Mouse (Mus musculus) myocyte (in vitro differentiated cells): Measurements from ENCODE around the gene Nudt14. TPM values are rescaled to one million over a fixed set of nuclear protein-coding genes. Genes with fewer than 3 reads are reported as not detected.

ENCODE experiments used
- H3K27me3 ChIP-seq: one replicate; pipeline ENCODE4 v1.6.1; 2011; ENCODE audit not compliant: control insufficient read depth, insufficient read depth, insufficient read length
- H3K36me3 ChIP-seq: one replicate; pipeline ENCODE4 v1.6.1; 2011; ENCODE audit not compliant: control insufficient read depth, insufficient read depth
- H3K4me2 ChIP-seq: one replicate; pipeline ENCODE4 v1.6.1; 2011; ENCODE audit warnings: low read depth, control low read depth
- H3K4me3 ChIP-seq: one replicate; pipeline ENCODE4 v1.5.1; 2011; ENCODE audit warnings: mild to moderate bottlenecking, control low read depth, moderate library complexity
- H3K79me2 ChIP-seq: one replicate; pipeline ENCODE4 v1.6.1; 2011; ENCODE audit not compliant: control insufficient read depth, insufficient read depth
- H3ac ChIP-seq: one replicate; pipeline ENCODE4 v1.6.1; 2011; ENCODE audit not compliant: control insufficient read depth, insufficient read length
- CEBPB ChIP-seq: IDR thresholded peaks from 2 replicates; pipeline ENCODE4 v1.6.1; 2011; ENCODE audit warnings: mild to moderate bottlenecking, moderate library complexity; ENCODE audit not compliant: poor library complexity, insufficient read depth, severe bottlenecking
- E2F4 ChIP-seq: IDR thresholded peaks from one replicate; pipeline ENCODE4 v1.6.1; 2011; ENCODE audit warnings: mild to moderate bottlenecking, control low read depth, moderate library complexity; ENCODE audit not compliant: insufficient read depth
- MAX ChIP-seq: IDR thresholded peaks from one replicate; pipeline ENCODE4 v1.6.1; 2011; ENCODE audit warnings: low read depth, mild to moderate bottlenecking, control low read depth
- MYOD1 ChIP-seq, 3 experiments: IDR thresholded peaks; one replicate each; pipeline ENCODE4 v1.6.1; 2011; ENCODE audit warnings: control low read depth in 2 of 3, low read depth in 2 of 3, mild to moderate bottlenecking in 2 of 3, moderate library complexity in 1 of 3; ENCODE audit not compliant: insufficient read length in 2 of 3, control insufficient read depth in 1 of 3
- MYOG ChIP-seq, 3 experiments: IDR thresholded peaks; one replicate each; pipeline ENCODE4 v1.6.1; 2011; ENCODE audit warnings: control low read depth in 2 of 3, low read depth in 2 of 3, mild to moderate bottlenecking in 2 of 3; ENCODE audit not compliant: insufficient read length in 2 of 3, control insufficient read depth in 1 of 3, insufficient read depth in 1 of 3
- POLR2A ChIP-seq: IDR thresholded peaks from one replicate; pipeline ENCODE4 v1.6.1; 2011; ENCODE audit warnings: low read depth, mild to moderate bottlenecking, control low read depth, moderate library complexity; ENCODE audit not compliant: insufficient read length
- POLR2AphosphoS2 ChIP-seq: IDR thresholded peaks from one replicate; pipeline ENCODE4 v1.6.1; 2011; ENCODE audit warnings: low read depth, control low read depth; ENCODE audit not compliant: insufficient read length
- REST ChIP-seq: IDR thresholded peaks from one replicate; pipeline ENCODE4 v1.6.1; 2011; ENCODE audit warnings: mild to moderate bottlenecking, control low read depth, moderate library complexity; ENCODE audit not compliant: insufficient read depth, insufficient read length
- SRF ChIP-seq: IDR thresholded peaks from one replicate; pipeline ENCODE4 v1.6.1; 2011; ENCODE audit warnings: low read depth; ENCODE audit not compliant: control insufficient read depth, insufficient read length
- TCF12 ChIP-seq: IDR thresholded peaks from one replicate; pipeline ENCODE4 v1.6.1; 2011; ENCODE audit warnings: mild to moderate bottlenecking, control low read depth; ENCODE audit not compliant: poor library complexity, insufficient read depth, severe bottlenecking
- TCF3 ChIP-seq: IDR thresholded peaks from one replicate; pipeline ENCODE4 v1.6.1; 2011; ENCODE audit warnings: low read depth, control low read depth; ENCODE audit not compliant: insufficient read length
- USF1 ChIP-seq: IDR thresholded peaks from one replicate; pipeline ENCODE4 v1.6.1; 2011; ENCODE audit warnings: low read depth, mild to moderate bottlenecking, control low read depth, moderate library complexity
- polyA plus RNA-seq: library from polyadenylated mRNA; unstranded; fragments of >200 nt; fragmentation: generic; extraction: Trizol; gene quantifications from one replicate; pipeline ENCODE4 v1.2.1, GENCODE M21; 2012; ENCODE audit warnings: missing spikeins

Gene Nudt14
- polyA plus RNA-seq, 1 experiment: 94.9 TPM

DNA sequence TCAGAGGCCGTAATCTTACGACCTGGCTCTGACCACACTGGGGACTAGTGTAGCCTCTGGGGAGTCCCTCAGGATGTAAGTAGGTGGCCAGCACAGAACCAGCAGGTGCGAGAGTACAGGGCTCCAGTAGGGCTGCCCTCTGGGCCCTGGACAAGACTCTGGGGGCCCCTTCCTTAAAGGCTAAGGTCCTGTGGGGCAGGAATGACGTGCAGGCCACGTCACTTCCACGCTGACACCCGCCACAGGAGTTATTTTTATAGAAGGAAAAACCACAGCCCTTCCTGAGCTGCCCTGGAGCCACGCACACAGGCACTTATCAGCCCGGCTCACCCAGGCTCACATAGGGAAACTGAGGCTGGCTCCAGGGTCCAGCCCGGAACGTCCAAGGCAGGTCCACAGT is 24.4 kb downstream of the Nudt14 start:
- Histone ChIP-seq H3K36me3 (no peaks in the 10 kb centered on the region), H3K79me2 (peaks cover 6% of the 10 kb centered on the region), H3K4me2 (no peak overlapping the region), H3ac (no peak overlapping the region), H3K27me3 (no peaks in the 10 kb centered on the region), H3K4me3 (no peak overlapping the region)
- TF ChIP-seq REST (no peak), CEBPB (no peak), POLR2A (no peak), MYOG (IDR thresholded peaks at IDR 0.05; ENCODE audit: control insufficient read depth in 1 of 3, insufficient read depth in 1 of 3, insufficient read length in 2 of 3, low read depth in 2 of 3) (no peak), USF1 (no peak), MAX (no peak), TCF3 (no peak), POLR2AphosphoS2 (no peak), E2F4 (no peak), TCF12 (no peak)

- Histone ChIP-seq H3K4me2 (no peak overlapping the region), H3ac (no peak overlapping the region), H3K36me3 (no peaks in the 10 kb centered on the region), H3K79me2 (no peaks in the 10 kb centered on the region), H3K27me3 (no peaks in the 10 kb centered on the region), H3K4me3 (no peak overlapping the region)
- TF ChIP-seq TCF12: no peak
- TF ChIP-seq MYOG (IDR thresholded peaks at IDR 0.05; ENCODE audit: control insufficient read depth in 1 of 3, insufficient read depth in 1 of 3, insufficient read length in 2 of 3, low read depth in 2 of 3): peak; percentile 31 to 90 (median 43)
- TF ChIP-seq MYOD1 (IDR thresholded peaks at IDR 0.05; ENCODE audit: control insufficient read depth in 1 of 3, insufficient read length in 2 of 3, low read depth in 2 of 3): peak; percentile 34 to 94 (median 81)
- peak; percentile 18 for TF ChIP-seq POLR2A
- TF ChIP-seq TCF3: peak; percentile 68
Measured at GRCm38 (mm10) chr12:112916698-112917400, 25.1 kb downstream of the Nudt14 start.

DNA sequence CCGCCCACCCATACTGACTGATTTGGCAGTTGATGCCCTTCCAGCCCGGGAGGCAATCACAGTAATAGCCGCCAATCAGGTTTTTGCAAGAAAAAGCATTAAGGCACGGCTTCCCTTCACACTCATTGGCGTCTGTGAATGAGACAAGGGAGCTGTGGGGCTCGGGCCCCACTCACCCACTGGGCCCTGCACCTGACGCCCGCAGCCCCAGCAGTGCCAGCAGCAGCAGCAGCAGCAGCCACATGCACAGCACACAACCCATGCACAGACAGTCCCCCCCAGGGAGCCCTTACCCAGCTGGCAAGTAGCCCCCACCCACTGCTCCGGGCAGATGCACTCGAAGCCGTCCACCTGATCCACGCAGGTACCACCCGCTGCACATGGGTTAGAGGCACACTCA is 26.3 kb downstream of the Nudt14 start:
- Histone ChIP-seq H3K36me3 (no peaks in the 10 kb centered on the region), H3K4me2 (no peak overlapping the region), H3ac (no peak overlapping the region), H3K27me3 (no peaks in the 10 kb centered on the region), H3K79me2 (no peaks in the 10 kb centered on the region), H3K4me3 (no peak overlapping the region)
- TF ChIP-seq E2F4 (no peak), REST (no peak), TCF12 (no peak), USF1 (no peak), POLR2A (no peak), MAX (no peak), POLR2AphosphoS2 (no peak), SRF (no peak), CEBPB (no peak), MYOG (IDR thresholded peaks at IDR 0.05; ENCODE audit: control insufficient read depth in 1 of 3, insufficient read depth in 1 of 3, insufficient read length in 2 of 3, low read depth in 2 of 3) (no peak), TCF3 (no peak), MYOD1 (IDR thresholded peaks at IDR 0.05; ENCODE audit: control insufficient read depth in 1 of 3, insufficient read length in 2 of 3, low read depth in 2 of 3) (no peak)

DNA sequence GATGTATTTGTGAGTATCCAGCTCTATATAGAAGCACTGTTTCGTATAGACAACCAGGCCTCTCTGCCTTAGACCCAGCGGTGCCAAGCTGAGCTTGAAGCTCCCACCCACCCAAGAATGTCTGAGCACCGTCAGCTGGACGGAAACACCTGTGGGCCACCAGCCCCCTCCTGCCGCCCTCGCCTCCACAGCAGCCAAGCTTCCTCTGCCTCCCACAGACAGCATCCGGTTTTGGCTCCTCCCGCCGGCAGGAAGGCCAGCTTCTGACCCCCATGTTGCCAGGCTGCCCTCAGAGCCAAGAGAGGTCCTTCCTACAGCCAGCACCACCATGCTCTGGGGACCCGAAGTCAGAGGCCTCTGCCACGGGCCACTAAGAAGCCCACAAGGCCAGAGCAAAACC is 27.4 kb downstream of the Nudt14 start:
- H3K36me3 ChIP-seq: no peaks in the 10 kb centered on the region
- TF ChIP-seq E2F4 (no peak), REST (no peak), CEBPB (no peak), POLR2A (no peak), SRF (no peak), TCF12 (no peak), MYOD1 (IDR thresholded peaks at IDR 0.05; ENCODE audit: control insufficient read depth in 1 of 3, insufficient read length in 2 of 3, low read depth in 2 of 3) (no peak), USF1 (no peak), MAX (no peak), POLR2AphosphoS2 (no peak), MYOG (IDR thresholded peaks at IDR 0.05; ENCODE audit: control insufficient read depth in 1 of 3, insufficient read depth in 1 of 3, insufficient read length in 2 of 3, low read depth in 2 of 3) (no peak), TCF3 (no peak)
- no peak overlapping the region for H3ac ChIP-seq
- H3K79me2 ChIP-seq: no peaks in the 10 kb centered on the region
- no peaks in the 10 kb centered on the region for H3K27me3 ChIP-seq
- H3K4me3 ChIP-seq: no peak overlapping the region
- no peak overlapping the region for H3K4me2 ChIP-seq

DNA sequence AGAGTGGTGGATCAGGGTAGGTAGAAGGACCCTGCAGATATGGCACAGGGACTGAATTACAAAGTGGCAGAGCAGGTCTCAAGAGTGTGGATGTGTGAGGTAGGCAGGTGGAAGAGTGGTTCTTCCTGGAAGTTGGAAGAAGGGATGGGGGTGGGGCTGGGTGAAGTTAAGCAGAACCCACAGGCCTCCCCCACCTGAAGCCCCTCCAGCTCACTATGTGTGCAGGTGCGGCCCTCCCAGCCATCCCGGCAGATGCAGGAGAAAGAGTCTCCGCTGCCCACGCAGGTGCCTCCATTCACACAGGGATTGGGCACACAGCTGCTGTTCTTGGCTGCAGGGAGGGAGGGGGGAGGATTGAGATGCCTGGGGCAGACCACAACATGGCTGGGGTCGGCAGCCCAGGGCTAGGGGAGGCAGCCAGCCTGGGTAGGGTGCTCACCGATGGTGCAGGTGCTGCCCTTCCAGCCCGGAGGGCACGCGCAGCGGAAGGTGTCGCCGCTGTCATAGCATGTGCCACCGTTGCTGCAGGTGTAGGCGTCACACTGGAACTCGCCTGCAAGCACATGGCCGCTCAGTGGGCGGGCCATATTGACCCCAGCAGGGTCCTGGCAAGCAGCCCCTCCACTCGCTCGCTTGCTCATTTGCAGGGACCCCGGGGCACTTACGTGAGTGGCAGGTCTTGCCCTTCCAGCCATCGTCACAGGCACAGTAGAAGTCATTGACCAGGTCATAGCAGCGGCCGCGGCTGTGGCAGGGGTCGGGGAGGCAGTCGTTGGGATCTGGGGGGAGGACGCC is 28.8 kb downstream of the Nudt14 start:
- Histone ChIP-seq H3ac (no peak overlapping the region), H3K4me3 (no peak overlapping the region), H3K27me3 (no peaks in the 10 kb centered on the region), H3K4me2 (no peak overlapping the region), H3K79me2 (no peaks in the 10 kb centered on the region), H3K36me3 (no peaks in the 10 kb centered on the region)
- peak in 1 of 3 experiments; percentile 1 for TF ChIP-seq MYOG (IDR thresholded peaks at IDR 0.05; ENCODE audit: control insufficient read depth in 1 of 3, insufficient read depth in 1 of 3, insufficient read length in 2 of 3, low read depth in 2 of 3)
- TF ChIP-seq MAX: no peak
- no peak for TF ChIP-seq POLR2AphosphoS2
- TF ChIP-seq SRF: no peak
